Mouse (Mus musculus) liver, embryonic 14.5 days (tissue): ENCODE data around the gene Kdelc1.

ENCODE experiments used
- CTCF ChIP-seq: IDR thresholded peaks from 2 replicates; pipeline ENCODE4 v1.5.1; 2016; ENCODE audit warnings: antibody characterized with exemption, low read depth, control low read depth
- EP300 ChIP-seq: IDR thresholded peaks from 2 replicates; pipeline ENCODE4 v1.6.1; 2016; ENCODE audit warnings: antibody characterized with exemption, low read depth

DNA sequence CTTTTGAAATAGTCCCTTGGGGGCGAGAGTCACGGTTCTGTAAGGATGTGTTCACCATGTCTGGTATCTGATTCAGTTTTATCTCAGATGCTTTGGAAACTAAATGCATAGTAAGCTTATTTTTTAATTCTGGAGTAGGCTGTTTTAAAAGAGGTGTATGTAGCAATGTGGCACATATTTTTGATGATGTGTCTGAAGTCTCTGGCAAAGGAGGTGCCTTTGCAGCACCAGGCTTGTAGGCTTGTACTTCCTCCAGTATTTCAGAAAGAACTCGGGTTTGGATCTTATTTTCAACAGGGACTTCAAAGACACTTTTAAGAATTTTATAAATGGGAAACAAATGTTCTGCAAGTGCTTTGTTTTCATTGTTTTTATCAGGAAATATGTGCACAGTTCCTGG lies 60.8 kb downstream of the Kdelc1 start:
- TF ChIP-seq CTCF (no peak), EP300 (no peak)
